Mouse (Mus musculus): ENCODE results near the gene Camta1.

The Camta1 gene

GRCm38 (mm10) chr4:151360976-151361673 lies 500.6 kb downstream of the Camta1 start:
- DNase-seq = no peak

GRCm38 (mm10) chr4:151355505-151355904 lies 506.2 kb downstream of the Camta1 start:
- no peak for DNase-seq

- DNase-seq = no peak
Observed at GRCm38 (mm10) chr4:151352791-151353190, 508.9 kb downstream of the Camta1 start.

- no peak for DNase-seq
Observed at GRCm38 (mm10) chr4:151352249-151352648, 509.4 kb downstream of the Camta1 start.

- DNase-seq = no peak
Observed at GRCm38 (mm10) chr4:151351757-151352156, 509.9 kb downstream of the Camta1 start.

GRCm38 (mm10) chr4:151347620-151348019 lies 514.1 kb downstream of the Camta1 start:
- no peak for DNase-seq

GRCm38 (mm10) chr4:151346673-151347072 lies 515.0 kb downstream of the Camta1 start:
- DNase-seq = no peak

GRCm38 (mm10) chr4:151344811-151345210 lies 516.9 kb downstream of the Camta1 start:
- no peak for DNase-seq

GRCm38 (mm10) chr4:151339421-151339820 lies 522.3 kb downstream of the Camta1 start:
- no peak for DNase-seq

GRCm38 (mm10) chr4:151338931-151339330 lies 522.7 kb downstream of the Camta1 start:
- no peak for DNase-seq

GRCm38 (mm10) chr4:151337543-151337942 lies 524.1 kb downstream of the Camta1 start:
- no peak for DNase-seq

- DNase-seq = no peak
Observed at GRCm38 (mm10) chr4:151336413-151336812, 525.3 kb downstream of the Camta1 start.

GRCm38 (mm10) chr4:151334951-151335742 lies 526.5 kb downstream of the Camta1 start:
- DNase-seq = no peak

GRCm38 (mm10) chr4:151332074-151332849 lies 529.4 kb downstream of the Camta1 start:
- DNase-seq = no peak

- DNase-seq = no peak
Observed at GRCm38 (mm10) chr4:151330983-151331382, 530.7 kb downstream of the Camta1 start.

- DNase-seq = no peak
Observed at GRCm38 (mm10) chr4:151328071-151328470, 533.6 kb downstream of the Camta1 start.

- no peak for DNase-seq
Observed at GRCm38 (mm10) chr4:151326971-151327686, 534.5 kb downstream of the Camta1 start.

- no peak for DNase-seq
Observed at GRCm38 (mm10) chr4:151316428-151316827, 545.2 kb downstream of the Camta1 start.

- no peak for DNase-seq
Observed at GRCm38 (mm10) chr4:151315726-151316125, 546.0 kb downstream of the Camta1 start.

- no peak for DNase-seq
Observed at GRCm38 (mm10) chr4:151310773-151311172, 550.9 kb downstream of the Camta1 start.

GRCm38 (mm10) chr4:151310056-151310685 lies 551.5 kb downstream of the Camta1 start:
- no peak for DNase-seq

GRCm38 (mm10) chr4:151306890-151307289 lies 554.8 kb downstream of the Camta1 start:
- no peak for DNase-seq

All from thymus, adult 18-20 months (tissue).